ENCODE assay signal across 17 mouse cellular contexts in genomic region chr16:18173231-18173630, GRCm38 (mm10). TPM values are rescaled to one million over a fixed set of nuclear protein-coding genes. Genes with fewer than 3 reads are reported as not detected.
DNase-seq lines count a peak whose midpoint lies in the region; ATAC-seq and TF ChIP-seq lines count a peak whose summit lies in the region.
"Had no signal": no experiment of that assay in that cellular context is flagged by ENCODE, and none has a peak within 500 bp of the region (broad histone marks: within the 10 kb centered on the region; RNA-seq: fewer than 3 reads in every experiment).

No protein-coding gene starts in this region.

- 78% methylated on average over 9 of the region's 9 CpGs for WGBS in forebrain, embryonic 13.5 days
- 88% methylated on average over 9 of the region's 9 CpGs for WGBS in forebrain, embryonic 10.5 days
- WGBS in heart, embryonic 12.5 days: 75% methylated on average over 9 of the region's 9 CpGs
- 80% methylated on average over 9 of the region's 9 CpGs for WGBS in lung, postnatal 0 days

- no peak overlapping the region for H3K4me2 ChIP-seq in forebrain, embryonic 13.5 days
- H3K4me2 ChIP-seq in heart, embryonic 12.5 days: no peak overlapping the region
- H3K4me2 ChIP-seq in lung, postnatal 0 days (replicated peaks; ENCODE audit: low read depth, low read length): no peak overlapping the region
- H3K4me2 ChIP-seq: liver, embryonic 15.5 days had no signal

- DNase-seq in forebrain, embryonic 10.5 days (ENCODE audit: extremely low spot score, low spot score): no peak
- peak; percentile 87 to 89 for DNase-seq in frontal cortex, postnatal 36 days (ENCODE audit: low spot score in 2 of 2)
- DNase-seq in left cerebral cortex, postnatal 36 days (ENCODE audit: low spot score in 2 of 2): peak; percentile 83 to 88
- DNase-seq in gastrocnemius, postnatal 10 days: no peak
- no peak for DNase-seq in lung, postnatal 0 days (ENCODE audit: low spot score)

- peak overlapping the region; percentile 31; the same call in 1 of the 2 replicates for H3K27ac ChIP-seq in forebrain, embryonic 13.5 days
- H3K27ac ChIP-seq in forebrain, embryonic 10.5 days: no peak overlapping the region; the same call in 1 of the 2 replicates
- peak overlapping the region; percentile 55; the same call in 1 of the 2 replicates for H3K27ac ChIP-seq in cortical plate, adult 2 months (ENCODE audit: insufficient read depth, low read length)
- no peak overlapping the region for H3K27ac ChIP-seq in heart, embryonic 12.5 days (ENCODE audit: poor library complexity, severe bottlenecking)
- no peak overlapping the region for H3K27ac ChIP-seq in lung, postnatal 0 days (ENCODE audit: low read length)
- H3K27ac ChIP-seq: liver, embryonic 15.5 days had no signal

- TF ChIP-seq CTCF in cortical plate, adult 2 months (IDR thresholded peaks at IDR 0.05; ENCODE audit: extremely low read depth, insufficient read depth, low read length): no peak
- TF ChIP-seq CTCF in lung, postnatal 0 days (IDR thresholded peaks at IDR 0.05): no peak

- no peak for TF ChIP-seq POLR2A in cortical plate, adult 2 months (IDR thresholded peaks at IDR 0.05; ENCODE audit: extremely low read depth, insufficient read depth, low read length)

- no peaks in the 10 kb centered on the region for H3K9me3 ChIP-seq in forebrain, embryonic 13.5 days (replicated peaks)
- H3K9me3 ChIP-seq in forebrain, embryonic 10.5 days: no peaks in the 10 kb centered on the region
- H3K9me3 ChIP-seq in heart, embryonic 12.5 days (replicated peaks): no peaks in the 10 kb centered on the region
- no peaks in the 10 kb centered on the region for H3K9me3 ChIP-seq in lung, postnatal 0 days (ENCODE audit: low read length)
- H3K9me3 ChIP-seq: liver, embryonic 15.5 days; megakaryocyte, embryonic 14.5 days had no signal

- TF ChIP-seq EP300 in lung, postnatal 0 days (IDR thresholded peaks at IDR 0.05): no peak

- peaks cover 11% of the 10 kb centered on the region; the same call in 1 of the 2 replicates for H3K4me1 ChIP-seq in forebrain, embryonic 13.5 days
- peaks cover 9% of the 10 kb centered on the region for H3K4me1 ChIP-seq in forebrain, embryonic 10.5 days
- H3K4me1 ChIP-seq in cortical plate, adult 2 months (ENCODE audit: control insufficient read depth, insufficient read depth, low read length): peaks cover 13% of the 10 kb centered on the region
- peaks cover 14% of the 10 kb centered on the region; the same call in 1 of the 2 replicates for H3K4me1 ChIP-seq in heart, embryonic 12.5 days (replicated peaks)
- no peaks in the 10 kb centered on the region for H3K4me1 ChIP-seq in lung, postnatal 0 days (ENCODE audit: insufficient read depth, low read depth, low read length)

- no peak overlapping the region for H3K4me3 ChIP-seq in forebrain, embryonic 13.5 days
- no peak overlapping the region for H3K4me3 ChIP-seq in forebrain, embryonic 10.5 days
- no peak overlapping the region for H3K4me3 ChIP-seq in cortical plate, adult 2 months (ENCODE audit: insufficient read depth, low read length)
- H3K4me3 ChIP-seq in heart, embryonic 12.5 days: no peak overlapping the region
- H3K4me3 ChIP-seq in lung, postnatal 0 days (ENCODE audit: low read depth, low read length): no peak overlapping the region
- H3K4me3 ChIP-seq: liver, embryonic 15.5 days had no signal

- no peaks in the 10 kb centered on the region for H3K36me3 ChIP-seq in forebrain, embryonic 13.5 days (ENCODE audit: poor library complexity, severe bottlenecking)
- H3K36me3 ChIP-seq in forebrain, embryonic 10.5 days (replicated peaks): no peaks in the 10 kb centered on the region
- no peaks in the 10 kb centered on the region for H3K36me3 ChIP-seq in heart, embryonic 12.5 days
- no peaks in the 10 kb centered on the region for H3K36me3 ChIP-seq in lung, postnatal 0 days (ENCODE audit: insufficient read depth, low read length)
- H3K36me3 ChIP-seq: liver, embryonic 15.5 days had no signal

- peak; percentile 26; the same call in 1 of the 2 replicates for ATAC-seq in forebrain, embryonic 13.5 days
- no peak for ATAC-seq in heart, embryonic 12.5 days (ENCODE audit: insufficient number of reproducible peaks, low FRiP score)
- no peak for ATAC-seq in lung, postnatal 0 days
- ATAC-seq: intestine, embryonic 16.5 days had no signal

- H3K27me3 ChIP-seq in forebrain, embryonic 13.5 days: no peaks in the 10 kb centered on the region
- peaks cover 11% of the 10 kb centered on the region; the same call in 1 of the 2 replicates for H3K27me3 ChIP-seq in forebrain, embryonic 10.5 days (ENCODE audit: poor library complexity, severe bottlenecking)
- peaks cover 41% of the 10 kb centered on the region for H3K27me3 ChIP-seq in heart, embryonic 12.5 days (replicated peaks)
- H3K27me3 ChIP-seq in lung, postnatal 0 days (replicated peaks; ENCODE audit: insufficient read depth, low read length): no peaks in the 10 kb centered on the region
- H3K27me3 ChIP-seq: liver, embryonic 15.5 days had no signal

- peak overlapping the region; percentile 27; the same call in 1 of the 2 replicates for H3K9ac ChIP-seq in forebrain, embryonic 13.5 days
- H3K9ac ChIP-seq in heart, embryonic 12.5 days: no peak overlapping the region
- no peak overlapping the region for H3K9ac ChIP-seq in lung, postnatal 0 days (replicated peaks; ENCODE audit: low read depth)
- H3K9ac ChIP-seq: liver, embryonic 15.5 days had no signal

- intact Hi-C loops in left cerebral cortex, postnatal 36 days (cut with DNase I): loop anchor here (1.0 to 2.0 kb wide), 4 partner anchors 19 to 45 kb away; no protein-coding TSS in a partner anchor

RNA-seq across cellular contexts. Expression of gene Ccdc188, which starts 44.4 kb away (rescaled TPM):
- 0.13 TPM in 1 of 2 replicates, not detected in the other for polyA plus RNA-seq in forebrain, embryonic 13.5 days (2015; fragmentation: Nextera tagmentation; extraction: Ambion mirVana)
- not detected in 2 replicates for polyA plus RNA-seq in forebrain, embryonic 10.5 days (2016; fragmentation: Nextera tagmentation; extraction: Ambion mirVana)
- not detected in 2 replicates for polyA plus RNA-seq in cortical plate, adult 2 months (2012; rRNA removed)
- under 1 TPM in 1 of 2 experiments, not detected in 1; 0.57 TPM for total RNA-seq in left cerebral cortex, postnatal 36 days (2021)
- 0.14 and 0.15 TPM in 2 replicates for polyA plus RNA-seq in heart, embryonic 12.5 days (2016; fragmentation: Nextera tagmentation; extraction: Ambion mirVana)
- not detected for total RNA-seq in gastrocnemius, postnatal 10 days (2021)
- polyA plus RNA-seq in lung, postnatal 0 days (2015; fragmentation: Nextera tagmentation; extraction: Ambion mirVana): not detected in 2 replicates
- total RNA-seq: gastrocnemius, postnatal 14 days; layer of hippocampus, postnatal 10 days had no signal
- polyA plus RNA-seq: embryonic facial prominence, embryonic 11.5 days; heart, embryonic 16.5 days; intestine, embryonic 16.5 days; liver, embryonic 15.5 days; neural tube, embryonic 14.5 days; spleen, adult 2 months had no signal

RNA-seq across cellular contexts. Expression of gene Rtn4r, which starts 45.8 kb away (rescaled TPM):
- 7.3 and 7.8 TPM in 2 replicates for polyA plus RNA-seq in forebrain, embryonic 13.5 days (2015; fragmentation: Nextera tagmentation; extraction: Ambion mirVana)
- polyA plus RNA-seq in forebrain, embryonic 10.5 days (2016; fragmentation: Nextera tagmentation; extraction: Ambion mirVana): 0.87 and 1.2 TPM in 2 replicates
- polyA plus RNA-seq in cortical plate, adult 2 months (2012; rRNA removed): 225 and 233 TPM in 2 replicates
- total RNA-seq in left cerebral cortex, postnatal 36 days (2021): 100 to 1,000 TPM; 128 to 164 TPM
- polyA plus RNA-seq in heart, embryonic 12.5 days (2016; fragmentation: Nextera tagmentation; extraction: Ambion mirVana): 0.40 and 0.44 TPM in 2 replicates
- under 1 TPM; 0.38 to 0.52 TPM for total RNA-seq in gastrocnemius, postnatal 10 days (2021)
- 0.17 and 0.23 TPM in 2 replicates for polyA plus RNA-seq in lung, postnatal 0 days (2015; fragmentation: Nextera tagmentation; extraction: Ambion mirVana)

Comparison
In these comparisons a context has a peak if more than half of its experiments do, and no peak if none do; other contexts are left out.
1. H3K27ac ChIP-seq: peak in forebrain, embryonic 13.5 days (single experiment) and cortical plate, adult 2 months (single experiment); none in forebrain, embryonic 10.5 days (single experiment), heart, embryonic 12.5 days (single experiment) and lung, postnatal 0 days (single experiment).
2. DNase-seq: peak in frontal cortex, postnatal 36 days (2 of 2) and left cerebral cortex, postnatal 36 days (2 of 2); none in forebrain, embryonic 10.5 days (single experiment), gastrocnemius, postnatal 10 days (single experiment) and lung, postnatal 0 days (single experiment).
3. RNA of gene Rtn4r, which starts 45.8 kb away (polyA plus RNA-seq): 225 to 233 TPM in cortical plate, adult 2 months; 7.3 to 7.8 TPM in forebrain, embryonic 13.5 days, 0.87 to 1.2 TPM in forebrain, embryonic 10.5 days, 0.40 to 0.44 TPM in heart, embryonic 12.5 days and 0.17 to 0.23 TPM in lung, postnatal 0 days; every median in the first group is over 10 times any median in the second.